Mouse (Mus musculus) thymus, postnatal 4 days (tissue): Measurements from ENCODE around the gene Ttll8.

Source experiments
- DNase-seq: peaks from one replicate; pipeline ENCODE4 v3.0.0; 2021

The Ttll8 gene

GRCm38 (mm10) chr15:88954368-88955072 lies at the start of gene Ttll8:
Ttll8 (minus strand) TSS chr15:88954418.
- DNase-seq = no peak

- no peak for DNase-seq
Observed at GRCm38 (mm10) chr15:89001245-89001644, 47.0 kb upstream of the Ttll8 start.

GRCm38 (mm10) chr15:89000367-89000766 lies 46.1 kb upstream of the Ttll8 start:
- no peak for DNase-seq

GRCm38 (mm10) chr15:88999124-88999523 lies 44.9 kb upstream of the Ttll8 start:
- no peak for DNase-seq

- DNase-seq = no peak
Observed at GRCm38 (mm10) chr15:88998636-88999035, 44.4 kb upstream of the Ttll8 start.

GRCm38 (mm10) chr15:88989236-88989635 lies 35.0 kb upstream of the Ttll8 start:
- no peak for DNase-seq

GRCm38 (mm10) chr15:88982534-88983079 lies 28.4 kb upstream of the Ttll8 start, which contains the start of gene Mov10l1:
Mov10l1 (plus strand) TSS chr15:88982909.
- DNase-seq = no peak

- no peak for DNase-seq
Observed at GRCm38 (mm10) chr15:88979138-88979446, 24.9 kb upstream of the Ttll8 start.

- no peak for DNase-seq
Observed at GRCm38 (mm10) chr15:88978281-88979137, 24.3 kb upstream of the Ttll8 start, which contains the start of gene Mlc1. Mlc1 (minus strand) TSS chr15:88979007.

GRCm38 (mm10) chr15:88972300-88972699 lies 18.1 kb upstream of the Ttll8 start:
- no peak for DNase-seq

GRCm38 (mm10) chr15:88964070-88964578 lies 9.9 kb upstream of the Ttll8 start:
- DNase-seq = no peak

GRCm38 (mm10) chr15:88957522-88957921 lies 3.3 kb upstream of the Ttll8 start:
- no peak for DNase-seq

- no peak for DNase-seq
Observed at GRCm38 (mm10) chr15:88955342-88955741, 1.1 kb upstream of the Ttll8 start.

GRCm38 (mm10) chr15:88951246-88951645 lies 3.0 kb downstream of the Ttll8 start:
- DNase-seq = no peak

- no peak for DNase-seq
Observed at GRCm38 (mm10) chr15:88946851-88947250, 7.4 kb downstream of the Ttll8 start.

- DNase-seq = no peak
Observed at GRCm38 (mm10) chr15:88943896-88944551, 10.2 kb downstream of the Ttll8 start.

GRCm38 (mm10) chr15:88942783-88943182 lies 11.4 kb downstream of the Ttll8 start:
- no peak for DNase-seq

- DNase-seq = no peak
Observed at GRCm38 (mm10) chr15:88937291-88937650, 16.9 kb downstream of the Ttll8 start.

GRCm38 (mm10) chr15:88936619-88937290 lies 17.5 kb downstream of the Ttll8 start:
- no peak for DNase-seq

- DNase-seq = no peak
Observed at GRCm38 (mm10) chr15:88934141-88934540, 20.1 kb downstream of the Ttll8 start.

- no peak for DNase-seq
Observed at GRCm38 (mm10) chr15:88932667-88933066, 21.6 kb downstream of the Ttll8 start.

- no peak for DNase-seq
Observed at GRCm38 (mm10) chr15:88921992-88922310, 32.3 kb downstream of the Ttll8 start.
